Mouse (Mus musculus): ENCODE measurements around the gene Ibtk. TPM values are rescaled to one million over a fixed set of nuclear protein-coding genes. Genes with fewer than 3 reads are reported as not detected.

Ibtk gene
- polyA plus RNA-seq, 1 experiment = 6.1 TPM

- no peak overlapping the region for H3K4me3 ChIP-seq (ENCODE audit: insufficient read depth, low read depth, low read length)
- TF ChIP-seq POLR2A (IDR thresholded peaks at IDR 0.05; ENCODE audit: low read depth, low read length) (no peak), CTCF (conservative IDR thresholded peaks at IDR 0.05; ENCODE audit: insufficient read depth, insufficient read length, low read depth, low read length) (no peak)
- no peak overlapping the region for H3K27ac ChIP-seq (ENCODE audit: insufficient read depth, low read depth, low read length)
- no peaks in the 10 kb centered on the region for H3K4me1 ChIP-seq (ENCODE audit: control insufficient read depth, insufficient read depth, low read length)
- no peak for DNase-seq
- no peaks in the 10 kb centered on the region for H3K36me3 ChIP-seq (ENCODE audit: control insufficient read depth, insufficient read depth, low read length)
- H3K27me3 ChIP-seq (replicated peaks; ENCODE audit: control insufficient read depth, insufficient read depth, low read length) = no peaks in the 10 kb centered on the region; the same call in 1 of the 2 replicates
- WGBS = 49% methylated on average over 15 of the region's 15 CpGs
Observed at GRCm38 (mm10) chr9:85673907-85674481, 75.1 kb downstream of the Ibtk start.

- no peak overlapping the region for H3K4me3 ChIP-seq (ENCODE audit: insufficient read depth, low read depth, low read length)
- 75% methylated on average over 6 of the region's 6 CpGs for WGBS
- H3K27me3 ChIP-seq (replicated peaks; ENCODE audit: control insufficient read depth, insufficient read depth, low read length) = no peaks in the 10 kb centered on the region
- no peaks in the 10 kb centered on the region for H3K4me1 ChIP-seq (ENCODE audit: control insufficient read depth, insufficient read depth, low read length)
- no peaks in the 10 kb centered on the region for H3K36me3 ChIP-seq (ENCODE audit: control insufficient read depth, insufficient read depth, low read length)
- TF ChIP-seq CTCF (conservative IDR thresholded peaks at IDR 0.05; ENCODE audit: insufficient read depth, insufficient read length, low read depth, low read length) = no peak
- TF ChIP-seq POLR2A (IDR thresholded peaks at IDR 0.05; ENCODE audit: low read depth, low read length) = no peak
- no peak overlapping the region for H3K27ac ChIP-seq (ENCODE audit: insufficient read depth, low read depth, low read length)
- no peak for DNase-seq
Observed at GRCm38 (mm10) chr9:85671582-85672331, 77.4 kb downstream of the Ibtk start.

DNA sequence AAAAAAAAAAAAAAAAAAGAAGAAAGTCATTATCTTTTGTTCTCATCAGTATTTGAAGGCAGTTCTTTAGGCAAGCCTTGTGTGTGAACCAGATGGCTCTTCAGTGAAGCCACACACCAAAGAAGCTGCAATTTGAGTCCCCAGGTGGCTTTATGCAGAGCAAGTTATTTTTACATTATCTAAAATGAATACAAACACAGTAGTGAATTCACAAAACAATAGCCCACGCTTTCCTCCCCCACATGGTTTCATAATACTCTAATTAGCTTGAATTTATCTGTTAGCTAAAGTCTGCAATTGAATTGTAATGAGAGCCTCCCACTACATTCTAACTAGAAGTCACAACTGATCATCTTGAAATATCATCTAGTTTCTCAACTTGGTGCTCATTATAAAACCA lies 84.8 kb downstream of the Ibtk start:
- DNase-seq = no peak
- WGBS = 75% methylated on average over 1 of the region's 1 CpGs
- Histone ChIP-seq H3K27ac (ENCODE audit: insufficient read depth, low read depth, low read length) (no peak overlapping the region), H3K4me3 (ENCODE audit: insufficient read depth, low read depth, low read length) (no peak overlapping the region), H3K4me1 (ENCODE audit: control insufficient read depth, insufficient read depth, low read length) (no peaks in the 10 kb centered on the region), H3K27me3 (replicated peaks; ENCODE audit: control insufficient read depth, insufficient read depth, low read length) (no peaks in the 10 kb centered on the region), H3K36me3 (ENCODE audit: control insufficient read depth, insufficient read depth, low read length) (no peaks in the 10 kb centered on the region)
- TF ChIP-seq CTCF (conservative IDR thresholded peaks at IDR 0.05; ENCODE audit: insufficient read depth, insufficient read length, low read depth, low read length) (no peak), POLR2A (IDR thresholded peaks at IDR 0.05; ENCODE audit: low read depth, low read length) (no peak)

DNA sequence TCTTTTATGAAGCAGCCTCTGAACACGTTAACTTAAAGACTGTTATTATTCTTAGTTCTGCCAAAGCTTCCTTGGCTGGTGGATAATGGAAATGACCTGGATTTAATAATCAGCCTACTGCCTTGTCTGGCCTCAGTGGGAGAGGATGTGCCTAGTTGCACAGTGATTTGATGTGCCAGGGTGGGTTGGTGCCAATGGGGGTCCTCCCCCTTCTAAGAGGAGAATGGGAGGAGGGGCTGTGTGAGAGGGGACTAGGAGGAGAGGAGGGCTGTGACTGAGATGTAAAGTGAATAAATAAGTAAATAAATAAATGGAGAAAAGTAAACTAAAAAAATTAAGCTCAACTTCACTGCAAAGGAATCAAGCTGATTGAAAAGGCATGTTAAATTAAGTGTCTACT lies 85.3 kb downstream of the Ibtk start:
- Histone ChIP-seq H3K4me3 (ENCODE audit: insufficient read depth, low read depth, low read length) (no peak overlapping the region), H3K27ac (ENCODE audit: insufficient read depth, low read depth, low read length) (no peak overlapping the region), H3K4me1 (ENCODE audit: control insufficient read depth, insufficient read depth, low read length) (no peaks in the 10 kb centered on the region), H3K27me3 (replicated peaks; ENCODE audit: control insufficient read depth, insufficient read depth, low read length) (no peaks in the 10 kb centered on the region), H3K36me3 (ENCODE audit: control insufficient read depth, insufficient read depth, low read length) (no peaks in the 10 kb centered on the region)
- no peak for DNase-seq
- 85% methylated on average over 1 of the region's 1 CpGs for WGBS
- TF ChIP-seq CTCF (conservative IDR thresholded peaks at IDR 0.05; ENCODE audit: insufficient read depth, insufficient read length, low read depth, low read length) (no peak), POLR2A (IDR thresholded peaks at IDR 0.05; ENCODE audit: low read depth, low read length) (no peak)

DNA sequence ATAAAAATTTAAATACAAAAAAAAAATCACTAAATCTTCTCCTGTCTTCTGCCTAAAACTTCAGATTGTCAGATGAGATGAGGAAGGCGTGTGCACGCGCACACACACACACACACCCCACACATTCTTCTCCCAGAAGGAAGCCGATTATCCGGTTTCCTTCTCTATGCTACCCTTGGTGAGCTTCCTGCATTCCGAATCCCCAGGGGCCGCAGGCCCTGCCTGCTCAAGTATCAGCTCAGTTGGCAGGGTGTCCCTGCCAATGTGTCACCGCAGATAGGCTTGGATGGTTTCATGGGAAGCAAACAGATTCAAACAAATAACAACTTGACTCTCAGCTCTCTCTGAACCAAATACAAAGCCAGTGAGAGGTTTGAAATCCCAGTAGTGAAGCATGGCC lies 86.0 kb downstream of the Ibtk start:
- Histone ChIP-seq H3K27ac (ENCODE audit: insufficient read depth, low read depth, low read length) (no peak overlapping the region), H3K27me3 (replicated peaks; ENCODE audit: control insufficient read depth, insufficient read depth, low read length) (no peaks in the 10 kb centered on the region), H3K36me3 (ENCODE audit: control insufficient read depth, insufficient read depth, low read length) (no peaks in the 10 kb centered on the region), H3K4me1 (ENCODE audit: control insufficient read depth, insufficient read depth, low read length) (no peaks in the 10 kb centered on the region), H3K4me3 (ENCODE audit: insufficient read depth, low read depth, low read length) (no peak overlapping the region)
- WGBS = 20% methylated on average over 8 of the region's 8 CpGs
- TF ChIP-seq CTCF (conservative IDR thresholded peaks at IDR 0.05; ENCODE audit: insufficient read depth, insufficient read length, low read depth, low read length) (no peak), POLR2A (IDR thresholded peaks at IDR 0.05; ENCODE audit: low read depth, low read length) (no peak)
- DNase-seq = peak; percentile 7

GRCm38 (mm10) chr9:85653401-85653800 lies 95.7 kb downstream of the Ibtk start:
- H3K27me3 ChIP-seq (replicated peaks; ENCODE audit: control insufficient read depth, insufficient read depth, low read length) = no peaks in the 10 kb centered on the region
- no peak overlapping the region for H3K27ac ChIP-seq (ENCODE audit: insufficient read depth, low read depth, low read length)
- H3K36me3 ChIP-seq (ENCODE audit: control insufficient read depth, insufficient read depth, low read length) = no peaks in the 10 kb centered on the region
- 23% methylated on average over 4 of the region's 4 CpGs for WGBS
- no peak for TF ChIP-seq POLR2A (IDR thresholded peaks at IDR 0.05; ENCODE audit: low read depth, low read length)
- no peak for TF ChIP-seq CTCF (conservative IDR thresholded peaks at IDR 0.05; ENCODE audit: insufficient read depth, insufficient read length, low read depth, low read length)
- no peak overlapping the region for H3K4me3 ChIP-seq (ENCODE audit: insufficient read depth, low read depth, low read length)
- no peak for DNase-seq
- H3K4me1 ChIP-seq (ENCODE audit: control insufficient read depth, insufficient read depth, low read length) = no peaks in the 10 kb centered on the region

DNA sequence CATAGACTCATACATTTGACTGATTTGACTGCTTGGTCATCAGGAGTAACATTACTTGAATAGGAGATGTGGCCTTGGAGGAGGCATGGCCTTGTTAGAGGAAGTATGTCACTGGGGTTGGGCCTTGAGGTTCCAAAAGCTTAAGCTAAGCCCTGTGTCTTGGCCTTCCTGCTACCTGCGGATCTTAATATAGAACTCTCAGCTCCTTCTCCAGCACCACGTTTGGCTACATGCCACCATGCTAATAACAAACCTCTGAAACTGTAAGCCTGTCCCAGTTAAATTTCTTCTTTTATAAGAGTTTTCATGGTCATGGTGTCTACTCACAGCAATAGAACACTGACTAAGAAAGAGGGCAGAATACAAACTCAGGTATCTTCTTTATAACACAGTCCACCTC lies 110.9 kb downstream of the Ibtk start:
- peak; percentile 31 for DNase-seq
- Histone ChIP-seq H3K4me1 (ENCODE audit: control insufficient read depth, insufficient read depth, low read length) (no peaks in the 10 kb centered on the region), H3K27me3 (replicated peaks; ENCODE audit: control insufficient read depth, insufficient read depth, low read length) (no peaks in the 10 kb centered on the region), H3K27ac (ENCODE audit: insufficient read depth, low read depth, low read length) (no peak overlapping the region), H3K36me3 (ENCODE audit: control insufficient read depth, insufficient read depth, low read length) (no peaks in the 10 kb centered on the region), H3K4me3 (ENCODE audit: insufficient read depth, low read depth, low read length) (no peak overlapping the region)
- TF ChIP-seq POLR2A (IDR thresholded peaks at IDR 0.05; ENCODE audit: low read depth, low read length) = no peak
- TF ChIP-seq CTCF (conservative IDR thresholded peaks at IDR 0.05; ENCODE audit: insufficient read depth, insufficient read length, low read depth, low read length) = no peak
- 62% methylated on average over 2 of the region's 2 CpGs for WGBS

Other genes with a start within 250 kb of the Ibtk start
- 1.1 and 2.1 TPM in 2 replicates for gene Tpbg, start 93.0 kb upstream of the Ibtk start, polyA plus RNA-seq (2012; rRNA removed)